Mouse (Mus musculus): ENCODE data around the gene Zswim4. TPM values are rescaled to one million over a fixed set of nuclear protein-coding genes. Genes with fewer than 3 reads are reported as not detected.

Zswim4 gene
- polyA plus RNA-seq, 1 experiment from 2014 or later = 2.8 TPM

DNA sequence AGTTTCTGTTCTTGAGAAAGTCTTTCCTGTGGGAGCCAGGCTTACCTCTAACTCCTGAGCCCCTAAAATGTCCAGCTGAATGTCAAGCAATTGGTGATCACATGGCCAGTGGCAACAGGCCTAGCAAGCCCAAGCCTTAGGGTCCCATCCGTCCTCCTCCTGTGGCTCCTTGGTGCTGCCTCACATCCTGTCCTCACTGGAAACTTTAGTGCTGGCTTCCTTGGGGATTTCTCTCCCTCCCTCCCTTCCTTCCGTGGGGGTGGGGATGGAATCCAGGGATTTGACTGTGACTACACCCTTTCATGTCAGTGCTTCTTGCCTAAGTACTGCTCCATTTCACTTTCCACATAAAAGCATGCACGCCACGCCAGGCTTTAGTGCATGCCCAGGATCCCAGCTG, 47.3 kb downstream of the Zswim4 start:
- Histone ChIP-seq H3K27ac (ENCODE audit: low read length) (no peak overlapping the region), H3K9me3 (replicated peaks; ENCODE audit: control insufficient read depth, low read length) (no peaks in the 10 kb centered on the region), H3K4me2 (ENCODE audit: low read depth, low read length) (no peak overlapping the region), H3K27me3 (ENCODE audit: control insufficient read depth, insufficient read depth, low read depth, low read length) (peaks cover 5% of the 10 kb centered on the region), H3K4me3 (ENCODE audit: low read depth, low read length) (no peak overlapping the region), H3K9ac (ENCODE audit: low read depth, low read length) (no peak overlapping the region), H3K4me1 (ENCODE audit: control insufficient read depth, low read depth, low read length) (peaks cover 26% of the 10 kb centered on the region), H3K36me3 (ENCODE audit: control insufficient read depth, insufficient read depth) (no peaks in the 10 kb centered on the region)
- WGBS (ENCODE audit: insufficient replicate concordance) = 60% methylated on average over 4 of the region's 4 CpGs
- no peak for ATAC-seq (ENCODE audit: low read depth)

- Histone ChIP-seq H3K4me3 (ENCODE audit: low read depth, low read length) (no peak overlapping the region), H3K4me1 (ENCODE audit: control insufficient read depth, low read depth, low read length) (peaks cover 26% of the 10 kb centered on the region), H3K27me3 (ENCODE audit: control insufficient read depth, insufficient read depth, low read depth, low read length) (peaks cover 14% of the 10 kb centered on the region), H3K36me3 (ENCODE audit: control insufficient read depth, insufficient read depth) (no peaks in the 10 kb centered on the region), H3K4me2 (ENCODE audit: low read depth, low read length) (no peak overlapping the region), H3K27ac (ENCODE audit: low read length) (no peak overlapping the region), H3K9ac (ENCODE audit: low read depth, low read length) (no peak overlapping the region), H3K9me3 (replicated peaks; ENCODE audit: control insufficient read depth, low read length) (no peaks in the 10 kb centered on the region)
- no peak; the same call in 1 of the 2 replicates for ATAC-seq (ENCODE audit: low read depth)
- 65% methylated on average over 10 of the region's 10 CpGs for WGBS (ENCODE audit: insufficient replicate concordance)
Measured at GRCm38 (mm10) chr8:84188671-84189070, 48.2 kb downstream of the Zswim4 start.

DNA sequence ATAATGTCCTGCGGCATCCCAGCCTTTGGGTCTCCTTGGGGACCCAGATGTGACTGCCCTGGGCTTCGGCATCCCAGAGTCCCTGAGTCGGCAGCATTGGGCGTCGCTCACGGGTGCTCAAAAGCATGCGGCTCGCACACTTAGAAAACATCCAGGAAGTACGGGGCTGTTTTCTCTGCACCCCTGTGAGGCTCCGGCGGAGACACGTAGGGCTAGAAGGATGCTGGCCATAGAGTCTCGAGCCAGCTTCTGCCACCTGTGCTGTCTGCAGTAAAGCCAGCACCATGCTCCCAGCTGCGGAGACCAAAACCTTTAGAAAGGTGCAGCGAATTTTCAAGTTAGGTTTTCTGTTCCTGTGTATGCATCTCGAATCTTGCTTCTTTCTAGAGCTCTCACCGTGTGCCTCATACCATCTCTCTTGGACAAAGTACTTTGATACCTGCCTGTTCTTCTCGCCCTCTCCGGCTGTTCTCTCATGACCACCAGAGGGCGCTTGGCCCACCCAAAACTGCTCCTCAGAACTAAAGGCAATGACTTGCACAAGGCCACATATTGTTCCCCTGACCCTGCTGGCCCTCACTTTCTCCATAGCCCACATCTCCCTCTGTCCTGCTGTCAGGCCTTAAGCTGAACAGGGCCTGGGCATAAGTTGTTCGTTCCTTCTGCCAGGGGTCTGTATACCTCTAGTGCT, 49.6 kb downstream of the Zswim4 start:
- Histone ChIP-seq H3K4me2 (ENCODE audit: low read depth, low read length) (peak overlapping the region; percentile 81), H3K9me3 (replicated peaks; ENCODE audit: control insufficient read depth, low read length) (no peaks in the 10 kb centered on the region), H3K9ac (ENCODE audit: low read depth, low read length) (peak overlapping the region; percentile 52), H3K27ac (ENCODE audit: low read length) (no peak overlapping the region), H3K4me3 (ENCODE audit: low read depth, low read length) (peak overlapping the region; percentile 55), H3K27me3 (ENCODE audit: control insufficient read depth, insufficient read depth, low read depth, low read length) (peaks cover 21% of the 10 kb centered on the region), H3K4me1 (ENCODE audit: control insufficient read depth, low read depth, low read length) (peaks cover 24% of the 10 kb centered on the region), H3K36me3 (ENCODE audit: control insufficient read depth, insufficient read depth) (no peaks in the 10 kb centered on the region)
- WGBS (ENCODE audit: insufficient replicate concordance) = 2% methylated on average over 21 of the region's 21 CpGs
- 0 out of 2 replicates have a peak, but pooled peaks have one; percentile 20 for ATAC-seq (ENCODE audit: low read depth)

DNA sequence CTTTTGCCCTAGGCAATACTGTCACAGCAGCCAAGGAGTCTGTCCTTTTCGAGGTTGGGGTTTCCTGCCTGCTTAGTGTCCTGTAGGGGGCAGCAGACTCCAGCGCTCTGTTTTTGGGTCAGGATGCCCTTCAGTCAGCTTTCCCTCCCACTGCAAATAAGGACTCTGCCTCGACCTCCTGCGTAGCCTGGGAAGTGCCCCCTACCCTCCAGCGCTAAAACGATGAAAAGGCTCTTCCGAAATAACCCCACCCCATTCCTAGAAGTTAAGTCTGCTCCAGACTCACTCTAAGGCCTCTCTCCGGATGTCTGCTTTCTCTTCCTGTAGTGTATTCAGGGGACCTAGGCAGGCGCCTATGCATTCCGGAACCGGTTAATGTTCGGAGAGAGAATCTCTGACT, 50.3 kb downstream of the Zswim4 start:
- peak overlapping the region; percentile 81 for H3K4me2 ChIP-seq (ENCODE audit: low read depth, low read length)

GRCm38 (mm10) chr8:84185117-84185516, 51.7 kb downstream of the Zswim4 start, which contains the start of gene Nanos3:
Gene Nanos3 (minus strand): TSS chr8:84185217.
- no peak for ATAC-seq (ENCODE audit: low read depth)
- peak within 1 kb of the TSS; percentile 56 for H3K9ac ChIP-seq (ENCODE audit: low read depth, low read length)
- peak within 1 kb of the TSS; percentile 85 for H3K4me2 ChIP-seq (ENCODE audit: low read depth, low read length)
- no peaks in the 10 kb centered on the region for H3K36me3 ChIP-seq (ENCODE audit: control insufficient read depth, insufficient read depth)
- H3K27ac ChIP-seq (ENCODE audit: low read length) = no peak within 1 kb of the TSS
- peaks cover 21% of the 10 kb centered on the region for H3K27me3 ChIP-seq (ENCODE audit: control insufficient read depth, insufficient read depth, low read depth, low read length)
- WGBS (ENCODE audit: insufficient replicate concordance) = 79% methylated on average over 7 of the region's 7 CpGs
- H3K4me1 ChIP-seq (ENCODE audit: control insufficient read depth, low read depth, low read length) = peaks cover 23% of the 10 kb centered on the region
- H3K4me3 ChIP-seq (ENCODE audit: low read depth, low read length) = peak within 1 kb of the TSS; percentile 62
- no peaks in the 10 kb centered on the region for H3K9me3 ChIP-seq (replicated peaks; ENCODE audit: control insufficient read depth, low read length)

More for the DNA sequence above, 50.3 kb downstream of the Zswim4 start:
- Histone ChIP-seq H3K27me3 (ENCODE audit: control insufficient read depth, insufficient read depth, low read depth, low read length) (peaks cover 21% of the 10 kb centered on the region), H3K9ac (ENCODE audit: low read depth, low read length) (peak overlapping the region; percentile 52), H3K9me3 (replicated peaks; ENCODE audit: control insufficient read depth, low read length) (no peaks in the 10 kb centered on the region), H3K36me3 (ENCODE audit: control insufficient read depth, insufficient read depth) (no peaks in the 10 kb centered on the region), H3K4me3 (ENCODE audit: low read depth, low read length) (peak overlapping the region; percentile 55), H3K27ac (ENCODE audit: low read length) (peak overlapping the region; percentile 29; the same call in 1 of the 2 replicates), H3K4me1 (ENCODE audit: control insufficient read depth, low read depth, low read length) (peaks cover 18% of the 10 kb centered on the region)
- 0% methylated on average over 12 of the region's 12 CpGs for WGBS (ENCODE audit: insufficient replicate concordance)
- peak; percentile 32; the same call in 1 of the 2 replicates for ATAC-seq (ENCODE audit: low read depth)

- no peaks in the 10 kb centered on the region for H3K9me3 ChIP-seq (replicated peaks; ENCODE audit: control insufficient read depth, low read length)
- peak overlapping the region; percentile 56 for H3K9ac ChIP-seq (ENCODE audit: low read depth, low read length)
- no peaks in the 10 kb centered on the region for H3K36me3 ChIP-seq (ENCODE audit: control insufficient read depth, insufficient read depth)
- no peak overlapping the region for H3K27ac ChIP-seq (ENCODE audit: low read length)
- H3K4me1 ChIP-seq (ENCODE audit: control insufficient read depth, low read depth, low read length) = peaks cover 23% of the 10 kb centered on the region
- no peak for ATAC-seq (ENCODE audit: low read depth)
- peak overlapping the region; percentile 62 for H3K4me3 ChIP-seq (ENCODE audit: low read depth, low read length)
- 17% methylated on average over 21 of the region's 21 CpGs for WGBS (ENCODE audit: insufficient replicate concordance)
- H3K4me2 ChIP-seq (ENCODE audit: low read depth, low read length) = peak overlapping the region; percentile 85
- peaks cover 21% of the 10 kb centered on the region for H3K27me3 ChIP-seq (ENCODE audit: control insufficient read depth, insufficient read depth, low read depth, low read length)
Measured at GRCm38 (mm10) chr8:84184085-84185043, 52.5 kb downstream of the Zswim4 start.

DNA sequence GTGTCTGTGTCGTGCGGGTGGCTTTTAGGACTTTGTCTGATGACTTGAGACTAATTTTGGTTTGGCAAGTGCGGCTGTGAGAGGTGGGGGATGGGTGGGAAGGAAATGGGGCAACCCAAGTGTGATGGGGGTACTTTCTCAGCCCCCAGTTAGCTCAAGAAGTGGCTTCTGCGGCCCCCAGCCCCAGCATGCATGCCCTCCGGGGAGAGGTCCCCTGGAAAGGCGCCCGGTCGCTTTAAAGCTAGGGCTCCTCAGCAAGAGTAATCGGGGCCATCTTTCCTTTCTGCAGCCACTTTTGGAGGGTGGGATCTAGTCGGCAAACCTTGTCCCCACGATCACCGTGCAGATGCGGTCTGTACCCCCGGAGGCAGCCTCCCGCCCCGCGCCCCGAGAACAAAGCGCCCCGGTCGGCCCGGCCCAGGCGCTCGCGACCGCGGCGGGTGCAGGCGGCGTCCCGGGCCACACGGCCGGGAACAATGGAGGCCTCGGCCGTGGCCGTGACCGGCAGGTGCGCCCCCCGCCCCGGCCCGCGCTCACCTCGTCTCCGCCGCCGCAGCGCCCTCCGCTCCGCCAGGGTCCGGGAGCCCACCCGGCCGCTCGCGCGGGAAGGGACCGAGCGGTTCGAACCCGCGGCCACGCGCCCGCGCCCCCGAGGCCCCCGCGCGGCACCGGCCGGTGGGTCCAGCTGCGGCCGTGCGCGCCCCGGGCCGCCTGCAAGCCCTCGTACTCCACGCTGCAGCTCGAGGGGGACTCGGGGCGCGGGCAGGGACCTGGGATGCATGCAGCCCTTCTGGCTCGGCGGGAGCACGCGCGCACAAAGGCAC, 53.4 kb downstream of the Zswim4 start:
- no peak for ATAC-seq (ENCODE audit: low read depth)
- Histone ChIP-seq H3K9me3 (replicated peaks; ENCODE audit: control insufficient read depth, low read length) (no peaks in the 10 kb centered on the region), H3K4me3 (ENCODE audit: low read depth, low read length) (peak overlapping the region; percentile 62), H3K27ac (ENCODE audit: low read length) (no peak overlapping the region), H3K4me1 (ENCODE audit: control insufficient read depth, low read depth, low read length) (peaks cover 21% of the 10 kb centered on the region), H3K27me3 (ENCODE audit: control insufficient read depth, insufficient read depth, low read depth, low read length) (peaks cover 21% of the 10 kb centered on the region), H3K36me3 (ENCODE audit: control insufficient read depth, insufficient read depth) (no peaks in the 10 kb centered on the region), H3K9ac (ENCODE audit: low read depth, low read length) (peak overlapping the region; percentile 56), H3K4me2 (ENCODE audit: low read depth, low read length) (peak overlapping the region; percentile 85)
- WGBS (ENCODE audit: insufficient replicate concordance) = under 1% methylated on average over 75 of the region's 87 CpGs

GRCm38 (mm10) chr8:84182833-84183232, 54.0 kb downstream of the Zswim4 start:
- peak overlapping the region; percentile 62 for H3K4me3 ChIP-seq (ENCODE audit: low read depth, low read length)
- no peaks in the 10 kb centered on the region for H3K9me3 ChIP-seq (replicated peaks; ENCODE audit: control insufficient read depth, low read length)
- H3K9ac ChIP-seq (ENCODE audit: low read depth, low read length) = no peak overlapping the region; the same call in 1 of the 2 replicates
- peak overlapping the region; percentile 85 for H3K4me2 ChIP-seq (ENCODE audit: low read depth, low read length)
- no peak for ATAC-seq (ENCODE audit: low read depth)
- no peak overlapping the region for H3K27ac ChIP-seq (ENCODE audit: low read length)
- no peaks in the 10 kb centered on the region for H3K36me3 ChIP-seq (ENCODE audit: control insufficient read depth, insufficient read depth)
- peaks cover 21% of the 10 kb centered on the region for H3K4me1 ChIP-seq (ENCODE audit: control insufficient read depth, low read depth, low read length)
- WGBS (ENCODE audit: insufficient replicate concordance) = 48% methylated on average over 4 of the region's 4 CpGs
- peaks cover 21% of the 10 kb centered on the region for H3K27me3 ChIP-seq (ENCODE audit: control insufficient read depth, insufficient read depth, low read depth, low read length)
